Mouse (Mus musculus) c-Kit-positive CD71-negative TER-119-negative erythroid progenitor cells, embryonic 14.5 days (primary cell): ENCODE data around the gene Psmb2.
A peak's percentile ranks its signal among the peaks of the same experiment; 100 is the strongest.

Experiments
- DNase-seq: peaks from one replicate; pipeline ENCODE4 v3.0.0-alpha.2; 2013; ENCODE audit warnings: low read depth

The Psmb2 gene

GRCm38 (mm10) chr4:126677054-126678003, at the start of gene Psmb2:
Gene Psmb2, plus strand, starts transcription at chr4:126677630.
- peak; percentile 99 for DNase-seq

- no peak for DNase-seq
Measured at GRCm38 (mm10) chr4:126631922-126632321, 45.5 kb upstream of the Psmb2 start.

GRCm38 (mm10) chr4:126632668-126633067, 44.8 kb upstream of the Psmb2 start:
- no peak for DNase-seq

GRCm38 (mm10) chr4:126636330-126636729, 41.1 kb upstream of the Psmb2 start:
- no peak for DNase-seq

- no peak for DNase-seq
Measured at GRCm38 (mm10) chr4:126637446-126637845, 40.0 kb upstream of the Psmb2 start.

- no peak for DNase-seq
Measured at GRCm38 (mm10) chr4:126639339-126639738, 38.1 kb upstream of the Psmb2 start.

GRCm38 (mm10) chr4:126641901-126642300, 35.5 kb upstream of the Psmb2 start:
- no peak for DNase-seq

- DNase-seq = no peak
Measured at GRCm38 (mm10) chr4:126643815-126644214, 33.6 kb upstream of the Psmb2 start.

- no peak for DNase-seq
Measured at GRCm38 (mm10) chr4:126644333-126644963, 33.0 kb upstream of the Psmb2 start.

GRCm38 (mm10) chr4:126647996-126648910, 29.2 kb upstream of the Psmb2 start:
- no peak for DNase-seq

- no peak for DNase-seq
Measured at GRCm38 (mm10) chr4:126653148-126653547, 24.3 kb upstream of the Psmb2 start.

- DNase-seq = peak; percentile 48
Measured at GRCm38 (mm10) chr4:126655356-126655755, 22.1 kb upstream of the Psmb2 start.

GRCm38 (mm10) chr4:126661249-126661648, 16.2 kb upstream of the Psmb2 start:
- no peak for DNase-seq

- DNase-seq = no peak
Measured at GRCm38 (mm10) chr4:126667075-126667474, 10.4 kb upstream of the Psmb2 start.

- DNase-seq = peak; percentile 8
Measured at GRCm38 (mm10) chr4:126682298-126682697, 4.9 kb downstream of the Psmb2 start.

GRCm38 (mm10) chr4:126683084-126683483, 5.7 kb downstream of the Psmb2 start:
- DNase-seq = no peak

GRCm38 (mm10) chr4:126689457-126689856, 12.0 kb downstream of the Psmb2 start:
- no peak for DNase-seq

- no peak for DNase-seq
Measured at GRCm38 (mm10) chr4:126693021-126693420, 15.6 kb downstream of the Psmb2 start.

GRCm38 (mm10) chr4:126696908-126697307, 19.5 kb downstream of the Psmb2 start:
- no peak for DNase-seq

GRCm38 (mm10) chr4:126706630-126707438, 29.4 kb downstream of the Psmb2 start:
- no peak for DNase-seq

- no peak for DNase-seq
Measured at GRCm38 (mm10) chr4:126707439-126707826, 30.0 kb downstream of the Psmb2 start.
